In the genomic region with DNA sequence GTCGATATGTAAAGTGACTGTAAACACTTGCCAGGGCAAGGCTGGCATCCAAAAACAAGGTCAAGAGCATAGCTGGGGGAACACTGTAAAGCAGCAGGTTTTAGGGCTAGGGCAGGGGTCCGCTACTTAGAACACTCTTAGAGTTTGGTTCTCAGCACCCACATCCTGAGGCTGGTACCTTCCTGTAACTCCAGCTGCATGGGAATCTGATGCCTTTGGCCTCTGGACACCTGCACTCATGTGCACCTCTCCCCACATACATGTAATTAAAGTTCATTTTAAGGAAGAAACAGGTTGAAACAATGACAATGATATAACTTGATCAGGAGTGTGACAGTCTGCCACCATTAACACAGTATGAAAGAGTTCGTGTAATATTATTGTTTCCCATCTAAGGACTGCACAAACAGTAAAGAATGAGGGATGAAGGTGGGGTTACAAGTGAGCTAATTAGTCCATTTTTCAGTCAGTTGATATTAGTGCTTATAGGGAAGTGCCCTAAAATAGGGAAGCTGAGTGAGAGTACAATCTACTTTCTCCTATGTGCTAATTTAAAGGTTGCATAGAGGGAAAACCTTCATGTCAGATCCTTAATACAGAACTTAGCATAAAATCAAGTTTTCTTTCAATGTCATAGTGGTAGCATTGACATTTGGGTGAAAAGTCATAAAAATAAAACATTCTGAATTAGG, we compare ENCODE assay signal across 14 mouse cellular contexts. TPM values are rescaled to one million over a fixed set of nuclear protein-coding genes. Genes with fewer than 3 reads are reported as not detected.
"Had no signal": no experiment of that assay in that cellular context is flagged by ENCODE, and none has a peak within 500 bp of the region (broad histone marks: within the 10 kb centered on the region; RNA-seq: fewer than 3 reads in every experiment).

No protein-coding gene starts in this region.

- ATAC-seq: intestine, embryonic 16.5 days; midbrain, embryonic 15.5 days had no signal

- H3K27ac ChIP-seq: kidney, postnatal 0 days; liver, embryonic 13.5 days; midbrain, embryonic 12.5 days; midbrain, embryonic 15.5 days; neural tube, embryonic 13.5 days; stomach, postnatal 0 days had no signal

- H3K4me3 ChIP-seq: liver, embryonic 13.5 days; midbrain, embryonic 12.5 days; midbrain, embryonic 15.5 days; myocyte; neural tube, embryonic 13.5 days had no signal

- DNase-seq: kidney, adult 2 months; kidney, postnatal 25 days; liver, embryonic 13.5 days; lung, adult 2 months; retina, postnatal 1 day; thymus, postnatal 36 days had no signal

RNA-seq across cellular contexts. Expression of a gene that starts 56.1 kb away (rescaled TPM):
- total RNA-seq: left cerebral cortex, postnatal 10 days had no signal
